In genomic region chr5:53155985-53156679, GRCm38 (mm10) we compare ENCODE assay signal across 14 mouse cellular contexts. TPM values are rescaled to one million over a fixed set of nuclear protein-coding genes. Genes with fewer than 3 reads are reported as not detected.
DNase-seq lines count a peak whose midpoint lies in the region; ATAC-seq and TF ChIP-seq lines count a peak whose summit lies in the region.
"Had no signal": no experiment of that assay in that cellular context is flagged by ENCODE, and none has a peak within 500 bp of the region (broad histone marks: within the 10 kb centered on the region; RNA-seq: fewer than 3 reads in every experiment).

No protein-coding gene starts in this region.

- no peaks in the 10 kb centered on the region for H3K9me3 ChIP-seq in heart, embryonic 10.5 days
- no peaks in the 10 kb centered on the region for H3K9me3 ChIP-seq in intestine, postnatal 0 days (ENCODE audit: control insufficient read depth)
- H3K9me3 ChIP-seq: liver, embryonic 15.5 days; stomach, embryonic 15.5 days had no signal

- no peak overlapping the region for H3K27ac ChIP-seq in heart, embryonic 10.5 days
- no peak overlapping the region for H3K27ac ChIP-seq in intestine, postnatal 0 days (ENCODE audit: low read depth, low read length)
- H3K27ac ChIP-seq: heart, adult 2 months; hindbrain, postnatal 0 days; liver, embryonic 15.5 days; stomach, embryonic 15.5 days had no signal

- H3K27me3 ChIP-seq in heart, embryonic 10.5 days (ENCODE audit: insufficient read depth, poor library complexity, severe bottlenecking) = no peaks in the 10 kb centered on the region
- no peaks in the 10 kb centered on the region for H3K27me3 ChIP-seq in intestine, postnatal 0 days (replicated peaks; ENCODE audit: control insufficient read depth, insufficient read depth, low read length)
- H3K27me3 ChIP-seq: liver, embryonic 15.5 days; stomach, embryonic 15.5 days had no signal

- H3K4me1 ChIP-seq in heart, embryonic 10.5 days = peaks cover 18% of the 10 kb centered on the region
- no peaks in the 10 kb centered on the region for H3K4me1 ChIP-seq in intestine, postnatal 0 days (replicated peaks; ENCODE audit: control insufficient read depth, insufficient read depth, low read length)
- H3K4me1 ChIP-seq: liver, embryonic 15.5 days; stomach, embryonic 15.5 days had no signal

- no peak overlapping the region for H3K4me2 ChIP-seq in intestine, postnatal 0 days (replicated peaks; ENCODE audit: low read depth)
- H3K4me2 ChIP-seq: liver, embryonic 15.5 days; stomach, embryonic 15.5 days had no signal

- intact Hi-C loops in gastrocnemius, postnatal 14 days (cut with DNase I; ENCODE audit: low total_unique reads) = no loop called here

- ATAC-seq in intestine, postnatal 0 days = no peak
- ATAC-seq in erythroblast, adult 5-6 weeks (replicated peaks; ENCODE audit: low FRiP score, poor library complexity, severe bottlenecking) = no peak
- ATAC-seq: hindbrain, postnatal 0 days had no signal

- TF ChIP-seq CTCF in intestine, postnatal 0 days (IDR thresholded peaks at IDR 0.05; ENCODE audit: low read depth) = no peak

- 81% methylated on average over 13 of the region's 13 CpGs for WGBS in heart, embryonic 10.5 days
- 85% methylated on average over 13 of the region's 13 CpGs for WGBS in intestine, postnatal 0 days

- H3K9ac ChIP-seq in intestine, postnatal 0 days (ENCODE audit: low read depth, low read length) = no peak overlapping the region
- H3K9ac ChIP-seq: liver, embryonic 15.5 days; stomach, embryonic 15.5 days had no signal

- no peak overlapping the region for H3K4me3 ChIP-seq in heart, embryonic 10.5 days
- no peak overlapping the region for H3K4me3 ChIP-seq in intestine, postnatal 0 days (ENCODE audit: low read depth, low read length)
- H3K4me3 ChIP-seq: erythroblast, embryonic 14.5 days; heart, adult 2 months; liver, embryonic 15.5 days; stomach, embryonic 15.5 days had no signal

- no peaks in the 10 kb centered on the region for H3K36me3 ChIP-seq in heart, embryonic 10.5 days
- peaks cover 5% of the 10 kb centered on the region; the same call in 1 of the 2 replicates for H3K36me3 ChIP-seq in intestine, postnatal 0 days (ENCODE audit: control insufficient read depth, insufficient read depth)
- H3K36me3 ChIP-seq: liver, embryonic 15.5 days; stomach, embryonic 15.5 days had no signal

- peak; percentile 12 to 14 for DNase-seq in heart, adult 9 months (ENCODE audit: low spot score in 2 of 2)
- no peak for DNase-seq in heart, embryonic 10.5 days (ENCODE audit: low spot score)
- peak; percentile 6 for DNase-seq in lung, postnatal 36 days
- no peak for DNase-seq in lung, postnatal 4 days
- peak; percentile 18 for DNase-seq in gastrocnemius, postnatal 14 days
- peak; percentile 57 to 78 for DNase-seq in right cerebral cortex, postnatal 36 days (ENCODE audit: low spot score in 2 of 2)
- DNase-seq: cerebellum, postnatal 25 days had no signal

RNA-seq across cellular contexts. Expression of gene Sel1l3, which starts 57.6 kb away (rescaled TPM):
- 1.7 and 1.9 TPM in 2 replicates for polyA plus RNA-seq in heart, embryonic 10.5 days (2016; fragmentation: Nextera tagmentation; extraction: Ambion mirVana)
- total RNA-seq in gastrocnemius, postnatal 14 days (2021) = 10 to 100 TPM; 65.3 to 75.4 TPM
- 16.2 and 17.2 TPM in 2 replicates for polyA plus RNA-seq in intestine, postnatal 0 days (2015; fragmentation: Nextera tagmentation; extraction: Ambion mirVana)
- not detected in 2 replicates for total RNA-seq in erythroblast, adult 5-6 weeks (2015; ENCODE audit: low replicate concordance)
- total RNA-seq in erythroblast, adult 5-6 weeks (2017; ENCODE audit: low replicate concordance) = 0.09 TPM in 1 of 2 replicates, not detected in the other
- polyA plus RNA-seq: erythroblast, embryonic 14.5 days had no signal

Comparison
In these comparisons a context has a peak if more than half of its experiments do, and no peak if none do; other contexts are left out.
1. DNase-seq: peak in heart, adult 9 months (2 of 2), lung, postnatal 36 days (single experiment), gastrocnemius, postnatal 14 days (single experiment) and right cerebral cortex, postnatal 36 days (2 of 2); none in heart, embryonic 10.5 days (single experiment) and lung, postnatal 4 days (0 of 2).
2. RNA of gene Sel1l3, which starts 57.6 kb away (total RNA-seq): 65.3 to 75.4 TPM in gastrocnemius, postnatal 14 days; 0.09 TPM in erythroblast, adult 5-6 weeks; every median in the first group is over 10 times any median in the second.